Comparison of ENCODE assay signal across 7 mouse cellular contexts in genomic region chr11:116004186-116004823, GRCm38 (mm10). TPM values are rescaled to one million over a fixed set of nuclear protein-coding genes. Genes with fewer than 3 reads are reported as not detected.
A peak's percentile ranks its signal among the peaks of the same experiment; 100 is the strongest.
DNase-seq lines count a peak whose midpoint lies in the region; ATAC-seq and TF ChIP-seq lines count a peak whose summit lies in the region.

No protein-coding gene starts in this region.

- H3K27me3 ChIP-seq in lung, postnatal 0 days (replicated peaks; ENCODE audit: insufficient read depth, low read length), result 0 out of 2 replicates have a peak, but pooled peaks cover 7% of the 10 kb centered on the region
- no peaks in the 10 kb centered on the region for H3K27me3 ChIP-seq in forebrain, embryonic 11.5 days (ENCODE audit: control insufficient read depth, insufficient read depth, low read length)
- no peaks in the 10 kb centered on the region for H3K27me3 ChIP-seq in limb, embryonic 14.5 days (ENCODE audit: control insufficient read depth, insufficient read depth, low read length)
- no peaks in the 10 kb centered on the region for H3K27me3 ChIP-seq in stomach, embryonic 14.5 days (ENCODE audit: control insufficient read depth, insufficient read depth, low read length)

- TF ChIP-seq EP300 in lung, postnatal 0 days (IDR thresholded peaks at IDR 0.05), result no peak

- peaks cover 7% of the 10 kb centered on the region; the same call in 1 of the 2 replicates for H3K4me1 ChIP-seq in lung, postnatal 0 days (ENCODE audit: insufficient read depth, low read depth, low read length)
- peaks cover 25% of the 10 kb centered on the region for H3K4me1 ChIP-seq in forebrain, embryonic 11.5 days (replicated peaks; ENCODE audit: control insufficient read depth, insufficient read depth, low read length)
- H3K4me1 ChIP-seq in limb, embryonic 14.5 days (ENCODE audit: control insufficient read depth, insufficient read depth, low read length), result peaks cover 8% of the 10 kb centered on the region; the same call in 1 of the 2 replicates
- H3K4me1 ChIP-seq in stomach, embryonic 14.5 days (ENCODE audit: control insufficient read depth, insufficient read depth, low read length), result 0 out of 2 replicates have a peak, but pooled peaks cover 5% of the 10 kb centered on the region

- no peak overlapping the region for H3K9ac ChIP-seq in lung, postnatal 0 days (replicated peaks; ENCODE audit: low read depth)
- peak overlapping the region; percentile 57 for H3K9ac ChIP-seq in forebrain, embryonic 11.5 days (ENCODE audit: low read length)
- peak overlapping the region; percentile 62 for H3K9ac ChIP-seq in limb, embryonic 14.5 days (ENCODE audit: low read depth, low read length, severe bottlenecking)
- H3K9ac ChIP-seq in stomach, embryonic 14.5 days (replicated peaks; ENCODE audit: low read depth, low read length), result no peak overlapping the region; the same call in 1 of the 2 replicates

- H3K9me3 ChIP-seq in lung, postnatal 0 days (ENCODE audit: low read length), result no peaks in the 10 kb centered on the region
- H3K9me3 ChIP-seq in forebrain, embryonic 11.5 days (ENCODE audit: control insufficient read depth, low read length), result no peaks in the 10 kb centered on the region
- H3K9me3 ChIP-seq in limb, embryonic 14.5 days (ENCODE audit: control insufficient read depth, low read length), result no peaks in the 10 kb centered on the region; the same call in 1 of the 2 replicates
- H3K9me3 ChIP-seq in stomach, embryonic 14.5 days (ENCODE audit: control insufficient read depth, low read depth, low read length), result no peaks in the 10 kb centered on the region; the same call in 1 of the 2 replicates

- peak; percentile 3 for DNase-seq in lung, postnatal 0 days (ENCODE audit: low spot score)
- DNase-seq in lung, postnatal 36 days, result no peak
- no peak for DNase-seq in forebrain, embryonic 11.5 days (ENCODE audit: low spot score)
- no peak for DNase-seq in limb, embryonic 14.5 days (ENCODE audit: low spot score)
- DNase-seq in right cerebral cortex, postnatal 25 days, result no peak
- no peak for DNase-seq in lung, postnatal 4 days

- WGBS in lung, postnatal 0 days, result 29% methylated on average over 8 of the region's 8 CpGs
- 37% methylated on average over 8 of the region's 8 CpGs for WGBS in forebrain, embryonic 11.5 days
- 45% methylated on average over 8 of the region's 8 CpGs for WGBS in limb, embryonic 14.5 days
- 34% methylated on average over 8 of the region's 8 CpGs for WGBS in stomach, embryonic 14.5 days

- TF ChIP-seq CTCF in lung, postnatal 0 days (IDR thresholded peaks at IDR 0.05), result no peak

- no peak overlapping the region; the same call in 1 of the 2 replicates for H3K27ac ChIP-seq in lung, postnatal 0 days (ENCODE audit: low read length)
- H3K27ac ChIP-seq in forebrain, embryonic 11.5 days (ENCODE audit: low read depth, low read length), result no peak overlapping the region
- H3K27ac ChIP-seq in limb, embryonic 14.5 days (replicated peaks; ENCODE audit: low read depth, low read length), result peak overlapping the region; percentile 45
- H3K27ac ChIP-seq in stomach, embryonic 14.5 days (ENCODE audit: low read length), result peak overlapping the region; percentile 79; the same call in 1 of the 2 replicates

- ATAC-seq in lung, postnatal 0 days, result no peak
- ATAC-seq in forebrain, embryonic 11.5 days (replicated peaks; ENCODE audit: low FRiP score), result no peak
- ATAC-seq in limb, embryonic 14.5 days (ENCODE audit: low FRiP score, low read depth), result no peak
- no peak for ATAC-seq in stomach, embryonic 14.5 days (ENCODE audit: insufficient number of reproducible peaks, insufficient read depth, low FRiP score, low read depth)

- no peak for TF ChIP-seq POLR2A in limb, embryonic 14.5 days (IDR thresholded peaks at IDR 0.05; ENCODE audit: borderline replicate concordance, extremely low read depth, insufficient read depth, insufficient read length)

- H3K4me3 ChIP-seq in lung, postnatal 0 days (ENCODE audit: low read depth, low read length), result peak overlapping the region; percentile 22; the same call in 1 of the 2 replicates
- H3K4me3 ChIP-seq in forebrain, embryonic 11.5 days (ENCODE audit: low read depth, low read length), result peak overlapping the region; percentile 24
- peak overlapping the region; percentile 38 for H3K4me3 ChIP-seq in limb, embryonic 14.5 days (replicated peaks; ENCODE audit: low read length)
- peak overlapping the region; percentile 10 for H3K4me3 ChIP-seq in stomach, embryonic 14.5 days (ENCODE audit: low read depth, low read length)

- 0 out of 2 replicates have a peak, but pooled peaks cover 8% of the 10 kb centered on the region for H3K36me3 ChIP-seq in lung, postnatal 0 days (ENCODE audit: insufficient read depth, low read length)
- H3K36me3 ChIP-seq in forebrain, embryonic 11.5 days (ENCODE audit: control insufficient read depth, insufficient read depth, low read length), result no peaks in the 10 kb centered on the region
- peaks cover 21% of the 10 kb centered on the region for H3K36me3 ChIP-seq in limb, embryonic 14.5 days (ENCODE audit: control insufficient read depth, insufficient read depth, low read length)
- H3K36me3 ChIP-seq in stomach, embryonic 14.5 days (ENCODE audit: control insufficient read depth, insufficient read depth, low read length), result peaks cover 17% of the 10 kb centered on the region; the same call in 1 of the 2 replicates

- peak overlapping the region; percentile 52 for H3K4me2 ChIP-seq in lung, postnatal 0 days (replicated peaks; ENCODE audit: low read depth, low read length)
- peak overlapping the region; percentile 52 for H3K4me2 ChIP-seq in forebrain, embryonic 11.5 days (ENCODE audit: low read depth, low read length, severe bottlenecking)
- peak overlapping the region; percentile 69 for H3K4me2 ChIP-seq in limb, embryonic 14.5 days (replicated peaks; ENCODE audit: low read depth, low read length, severe bottlenecking)
- H3K4me2 ChIP-seq in stomach, embryonic 14.5 days (replicated peaks; ENCODE audit: low read depth, low read length), result peak overlapping the region; percentile 65

RNA-seq across cellular contexts. Expression of gene Galk1, which starts 8.2 kb away (rescaled TPM):
- 91.0 and 95.6 TPM in 2 replicates for polyA plus RNA-seq in lung, postnatal 0 days (2015; fragmentation: Nextera tagmentation; extraction: Ambion mirVana)
- 142 and 151 TPM in 2 replicates for polyA plus RNA-seq in forebrain, embryonic 11.5 days (2014; fragmentation: Nextera tagmentation; extraction: Ambion mirVana)
- 115 and 139 TPM in 2 replicates for polyA plus RNA-seq in limb, embryonic 14.5 days (2012; rRNA removed)
- polyA plus RNA-seq in limb, embryonic 14.5 days (2014; fragmentation: Nextera tagmentation; extraction: Ambion mirVana), result 162 and 164 TPM in 2 replicates
- 157 and 164 TPM in 2 replicates for polyA plus RNA-seq in stomach, embryonic 14.5 days (2014; fragmentation: Nextera tagmentation; extraction: Ambion mirVana)

RNA-seq across cellular contexts. Expression of gene H3f3b, which starts 23.5 kb away (rescaled TPM):
- 1,667 and 1,708 TPM in 2 replicates for polyA plus RNA-seq in lung, postnatal 0 days (2015; fragmentation: Nextera tagmentation; extraction: Ambion mirVana)
- 1,836 and 1,931 TPM in 2 replicates for polyA plus RNA-seq in forebrain, embryonic 11.5 days (2014; fragmentation: Nextera tagmentation; extraction: Ambion mirVana)
- polyA plus RNA-seq in limb, embryonic 14.5 days (2012; rRNA removed), result 871 and 951 TPM in 2 replicates
- polyA plus RNA-seq in limb, embryonic 14.5 days (2014; fragmentation: Nextera tagmentation; extraction: Ambion mirVana), result 1,919 and 2,014 TPM in 2 replicates
- polyA plus RNA-seq in stomach, embryonic 14.5 days (2014; fragmentation: Nextera tagmentation; extraction: Ambion mirVana), result 1,982 and 2,067 TPM in 2 replicates

RNA-seq across cellular contexts. Expression of gene Unk, which starts 25.8 kb away (rescaled TPM):
- 14.5 and 15.0 TPM in 2 replicates for polyA plus RNA-seq in lung, postnatal 0 days (2015; fragmentation: Nextera tagmentation; extraction: Ambion mirVana)
- 40.7 and 48.5 TPM in 2 replicates for polyA plus RNA-seq in forebrain, embryonic 11.5 days (2014; fragmentation: Nextera tagmentation; extraction: Ambion mirVana)
- 80.3 and 99.4 TPM in 2 replicates for polyA plus RNA-seq in limb, embryonic 14.5 days (2012; rRNA removed)
- 33.1 and 39.2 TPM in 2 replicates for polyA plus RNA-seq in limb, embryonic 14.5 days (2014; fragmentation: Nextera tagmentation; extraction: Ambion mirVana)
- polyA plus RNA-seq in stomach, embryonic 14.5 days (2014; fragmentation: Nextera tagmentation; extraction: Ambion mirVana), result 29.2 and 31.6 TPM in 2 replicates

RNA-seq across cellular contexts. Expression of gene Itgb4, which starts 29.8 kb away (rescaled TPM):
- 3.8 and 4.2 TPM in 2 replicates for polyA plus RNA-seq in lung, postnatal 0 days (2015; fragmentation: Nextera tagmentation; extraction: Ambion mirVana)
- polyA plus RNA-seq in forebrain, embryonic 11.5 days (2014; fragmentation: Nextera tagmentation; extraction: Ambion mirVana), result 0.57 and 0.72 TPM in 2 replicates
- 11.3 and 11.6 TPM in 2 replicates for polyA plus RNA-seq in limb, embryonic 14.5 days (2012; rRNA removed)
- 12.5 TPM in 2 replicates for polyA plus RNA-seq in limb, embryonic 14.5 days (2014; fragmentation: Nextera tagmentation; extraction: Ambion mirVana)
- polyA plus RNA-seq in stomach, embryonic 14.5 days (2014; fragmentation: Nextera tagmentation; extraction: Ambion mirVana), result 10.2 and 10.7 TPM in 2 replicates

Comparison
In these comparisons a context has a peak if more than half of its experiments do, and no peak if none do; other contexts are left out.
1. H3K27ac ChIP-seq: peak in limb, embryonic 14.5 days (single experiment) and stomach, embryonic 14.5 days (single experiment); none in lung, postnatal 0 days (single experiment) and forebrain, embryonic 11.5 days (single experiment).
2. H3K9ac ChIP-seq: peak in forebrain, embryonic 11.5 days (single experiment) and limb, embryonic 14.5 days (single experiment); none in lung, postnatal 0 days (single experiment) and stomach, embryonic 14.5 days (single experiment).
3. Peak in every context shown above with its lines, with median percentiles within 50 percentile points of each other: H3K4me2 ChIP-seq and H3K4me3 ChIP-seq.